Mouse (Mus musculus) cerebellum, postnatal 10 days (tissue): ENCODE measurements at regions not wholly inside any gene's neighbourhood (a gene's known extent, or its start where the extent isn't known, plus 50 kb on each side); places are given as distances from the start of the nearest gene placed in this dataset.

Experiments used
- DNase-seq, 2 experiments: peaks; one replicate each; pipeline ENCODE4 v3.0.0; 2021; ENCODE audit warnings: mixed read lengths in 2 of 2

- no peak for DNase-seq
These were observed 518.1 kb upstream of the Atp11b start for GRCm38 (mm10) chr3:35235772-35236171.

GRCm38 (mm10) chr3:35237342-35237741 lies 516.6 kb upstream of the Atp11b start:
- DNase-seq, result no peak

- no peak for DNase-seq
These were observed 511.6 kb upstream of the Atp11b start for GRCm38 (mm10) chr3:35242349-35242748.

GRCm38 (mm10) chr3:35242871-35243529 lies 510.9 kb upstream of the Atp11b start:
- no peak for DNase-seq

GRCm38 (mm10) chr3:35245003-35245402 lies 508.9 kb upstream of the Atp11b start:
- DNase-seq, result peak in 1 of 2 experiments; percentile 11

- DNase-seq, result no peak
These were observed 507.8 kb upstream of the Atp11b start for GRCm38 (mm10) chr3:35245946-35246665.

GRCm38 (mm10) chr3:35249160-35249559 lies 504.7 kb upstream of the Atp11b start:
- DNase-seq, result peak; percentile 31 to 51

- no peak for DNase-seq
These were observed 503.7 kb upstream of the Atp11b start for GRCm38 (mm10) chr3:35250092-35250749.

GRCm38 (mm10) chr3:35253861-35254260 lies 500.0 kb upstream of the Atp11b start:
- DNase-seq, result no peak

GRCm38 (mm10) chr3:35260936-35261335 lies 493.0 kb upstream of the Atp11b start:
- no peak for DNase-seq

- DNase-seq, result no peak
These were observed 485.0 kb upstream of the Atp11b start for GRCm38 (mm10) chr3:35268949-35269348.

GRCm38 (mm10) chr3:35269977-35270880 lies 483.7 kb upstream of the Atp11b start:
- DNase-seq, result no peak

- DNase-seq, result peak in 1 of 2 experiments; percentile 21
These were observed 480.4 kb upstream of the Atp11b start for GRCm38 (mm10) chr3:35273546-35273945.

GRCm38 (mm10) chr3:35280981-35281380 lies 472.9 kb upstream of the Atp11b start:
- no peak for DNase-seq

GRCm38 (mm10) chr3:35282106-35282505 lies 471.8 kb upstream of the Atp11b start:
- no peak for DNase-seq

- DNase-seq, result no peak
These were observed 459.1 kb upstream of the Atp11b start for GRCm38 (mm10) chr3:35294771-35295170.

- no peak for DNase-seq
These were observed 458.2 kb upstream of the Atp11b start for GRCm38 (mm10) chr3:35295746-35296145.

GRCm38 (mm10) chr3:35299036-35299435 lies 454.9 kb upstream of the Atp11b start:
- DNase-seq, result peak in 1 of 2 experiments; percentile 40

GRCm38 (mm10) chr3:35306013-35306412 lies 447.9 kb upstream of the Atp11b start:
- DNase-seq, result no peak

- no peak for DNase-seq
These were observed 439.7 kb upstream of the Atp11b start for GRCm38 (mm10) chr3:35314177-35314576.

- DNase-seq, result peak in 1 of 2 experiments; percentile 28
These were observed 438.7 kb upstream of the Atp11b start for GRCm38 (mm10) chr3:35315162-35315561.

GRCm38 (mm10) chr3:35318348-35318747 lies 435.6 kb upstream of the Atp11b start:
- peak in 1 of 2 experiments; percentile 36 for DNase-seq
